Mouse (Mus musculus): ENCODE data around the gene Fam8a1. TPM values are rescaled to one million over a fixed set of nuclear protein-coding genes. Genes with fewer than 3 reads are reported as not detected.
A peak's percentile ranks its signal among the peaks of the same experiment; 100 is the strongest.

The Fam8a1 gene
- polyA plus RNA-seq, 1 experiment from 2014 or later: 21.0 TPM

DNA sequence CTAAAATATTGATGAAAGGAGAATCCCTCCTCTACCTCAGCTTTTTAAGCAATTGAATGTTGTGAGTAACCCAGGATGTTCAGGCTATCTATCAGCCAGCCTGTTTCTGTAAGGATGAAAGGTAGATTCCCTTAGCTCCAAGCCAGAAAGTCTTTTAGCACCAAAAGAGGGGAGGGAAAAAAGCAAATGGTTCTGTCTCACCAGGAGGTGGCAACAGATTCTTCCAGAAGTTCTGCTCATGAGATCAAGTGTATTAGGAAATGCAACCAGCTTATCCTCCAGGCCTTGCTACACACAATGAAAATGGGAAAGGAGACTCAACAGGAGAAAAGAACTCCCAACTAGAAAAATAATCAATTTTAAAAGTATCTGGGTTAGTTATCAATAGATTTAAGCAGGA is 55.0 kb downstream of the Fam8a1 start:
- Histone ChIP-seq H3K27me3 (replicated peaks) (no peaks in the 10 kb centered on the region), H3K36me3 (replicated peaks) (no peaks in the 10 kb centered on the region), H3K4me3 (no peak overlapping the region), H3K4me1 (peaks cover 24% of the 10 kb centered on the region), H3K9ac (no peak overlapping the region), H3K4me2 (peak overlapping the region; percentile 19; the same call in 1 of the 2 replicates), H3K9me3 (no peaks in the 10 kb centered on the region), H3K27ac (no peak overlapping the region)
- no peak for ATAC-seq (replicated peaks)

DNA sequence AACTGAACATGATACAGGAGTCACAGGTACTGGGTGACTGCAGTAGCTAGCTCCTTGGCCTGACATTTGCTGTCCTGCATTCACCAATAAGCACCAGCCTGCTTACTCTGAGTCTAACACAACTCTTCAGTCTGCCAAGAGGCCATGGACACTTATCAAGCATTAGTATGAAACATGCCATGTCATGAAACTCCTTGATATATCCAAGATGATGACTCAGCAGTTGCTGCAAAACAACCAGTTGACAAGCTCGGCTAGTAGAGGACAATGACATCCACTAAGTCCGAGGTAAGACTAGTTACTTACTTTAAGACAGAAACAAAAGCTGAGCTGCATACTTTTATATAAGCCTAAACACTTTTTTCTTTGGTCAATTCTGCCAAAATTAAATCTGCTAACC is 55.9 kb downstream of the Fam8a1 start:
- WGBS: 16% methylated on average over 2 of the region's 2 CpGs
- Histone ChIP-seq H3K4me1 (peaks cover 24% of the 10 kb centered on the region), H3K27ac (no peak overlapping the region), H3K4me3 (no peak overlapping the region), H3K9ac (no peak overlapping the region), H3K27me3 (replicated peaks) (no peaks in the 10 kb centered on the region), H3K9me3 (no peaks in the 10 kb centered on the region), H3K4me2 (peak overlapping the region; percentile 19; the same call in 1 of the 2 replicates), H3K36me3 (replicated peaks) (no peaks in the 10 kb centered on the region)
- ATAC-seq (replicated peaks): no peak

DNA sequence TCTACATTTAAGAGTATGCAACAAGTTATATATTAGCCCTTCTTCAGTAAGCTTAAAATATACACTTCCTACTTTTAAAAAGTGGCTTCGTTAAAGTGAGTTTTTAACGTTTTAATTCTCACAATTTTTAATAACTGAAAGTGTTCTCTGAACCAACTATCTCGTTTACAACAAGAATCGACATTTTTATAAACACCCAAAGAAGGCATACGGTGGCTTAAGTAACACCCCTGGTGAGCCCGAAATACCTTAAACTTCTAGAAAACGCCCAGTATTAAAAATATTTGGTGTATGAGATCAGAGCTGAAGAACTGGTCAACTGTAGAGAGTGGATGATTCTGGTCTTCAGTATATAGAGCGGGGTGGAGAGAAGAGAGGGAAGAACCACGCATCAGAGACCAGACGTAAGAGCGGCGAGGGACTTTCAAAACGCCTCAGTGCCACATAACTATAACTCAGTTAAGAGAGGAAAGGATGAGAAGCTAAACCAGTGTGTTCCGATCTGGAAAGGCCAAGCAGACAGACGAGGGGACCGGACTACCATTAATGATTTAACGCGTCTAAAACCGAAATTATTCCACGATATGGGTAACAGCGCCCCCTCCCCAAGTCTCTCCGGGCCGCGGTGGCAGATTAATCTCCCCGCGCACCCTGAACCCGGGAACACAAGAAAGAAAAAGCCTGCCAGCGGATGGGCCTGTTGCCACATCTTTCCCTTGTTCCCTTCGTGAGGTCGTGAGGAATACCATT is 57.1 kb downstream of the Fam8a1 start:
- H3K9me3 ChIP-seq: no peaks in the 10 kb centered on the region
- ATAC-seq (replicated peaks): no peak
- H3K4me2 ChIP-seq: peak overlapping the region; percentile 78
- H3K4me1 ChIP-seq: peaks cover 24% of the 10 kb centered on the region
- under 1% methylated on average over 30 of the region's 30 CpGs for WGBS
- no peaks in the 10 kb centered on the region for H3K36me3 ChIP-seq (replicated peaks)
- peak overlapping the region; percentile 90 for H3K9ac ChIP-seq
- peak overlapping the region; percentile 100 for H3K4me3 ChIP-seq
- H3K27ac ChIP-seq: peak overlapping the region; percentile 94
- H3K27me3 ChIP-seq (replicated peaks): no peaks in the 10 kb centered on the region

DNA sequence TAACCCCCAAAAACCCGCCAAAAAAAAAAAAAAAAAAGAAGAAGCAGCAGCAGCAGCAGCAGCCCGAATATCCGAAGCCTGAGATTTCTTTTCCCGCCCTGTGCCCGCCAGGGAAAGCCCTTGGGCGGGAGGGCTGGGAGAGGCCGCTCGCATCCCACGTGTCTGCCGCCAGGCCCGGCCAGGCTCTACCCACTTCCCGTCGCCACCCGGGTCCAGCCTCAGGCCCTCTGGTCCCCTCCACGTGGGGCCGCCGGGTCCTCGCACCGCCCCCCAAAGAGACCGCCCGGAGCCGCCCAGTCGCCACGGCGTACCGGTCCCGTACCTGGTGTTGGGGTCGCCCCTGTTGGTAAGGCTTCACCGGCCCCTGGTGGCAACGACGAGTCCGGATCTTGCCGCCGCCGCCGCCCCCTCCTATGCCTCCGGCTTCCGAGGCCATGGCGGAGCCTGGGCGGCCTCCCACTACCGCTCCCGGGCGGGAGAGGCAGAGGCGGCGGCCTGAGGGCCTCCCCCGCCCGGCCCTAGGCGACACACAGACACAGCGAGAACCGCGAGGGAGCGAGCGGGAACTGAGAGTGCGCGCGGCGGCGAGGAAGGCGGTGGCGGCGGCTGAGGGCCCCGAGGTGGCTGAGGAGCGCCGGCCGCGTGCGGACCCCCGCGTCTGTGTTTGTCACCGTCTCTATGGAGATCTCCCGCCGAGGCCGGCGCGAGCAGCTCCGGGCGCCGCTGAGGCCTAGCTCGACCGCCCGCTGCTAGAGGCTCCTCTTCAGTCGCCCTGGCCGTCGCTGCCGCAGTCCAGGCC is 57.9 kb downstream of the Fam8a1 start:
- Histone ChIP-seq H3K4me3 (peak overlapping the region; percentile 100), H3K4me1 (peaks cover 22% of the 10 kb centered on the region), H3K4me2 (peak overlapping the region; percentile 78), H3K27me3 (replicated peaks) (no peaks in the 10 kb centered on the region), H3K9me3 (no peaks in the 10 kb centered on the region), H3K36me3 (replicated peaks) (no peaks in the 10 kb centered on the region), H3K9ac (peak overlapping the region; percentile 90), H3K27ac (peak overlapping the region; percentile 94)
- WGBS: under 1% methylated on average over 83 of the region's 85 CpGs
- peak; percentile 87 for ATAC-seq (replicated peaks)

Other genes starting within 250 kb of the Fam8a1 start
- 9.8 and 12.4 TPM in 2 replicates for gene Cap2, start 167.7 kb upstream of the Fam8a1 start, polyA plus RNA-seq (2015; fragmentation: Nextera tagmentation; extraction: Ambion mirVana)
- gene Nup153, start 58.4 kb downstream of the Fam8a1 start, polyA plus RNA-seq (2015; fragmentation: Nextera tagmentation; extraction: Ambion mirVana): 18.4 and 18.5 TPM in 2 replicates

Measured in midbrain, embryonic 15.5 days (tissue).